Mouse (Mus musculus): ENCODE results near the gene Eno3.

DNA sequence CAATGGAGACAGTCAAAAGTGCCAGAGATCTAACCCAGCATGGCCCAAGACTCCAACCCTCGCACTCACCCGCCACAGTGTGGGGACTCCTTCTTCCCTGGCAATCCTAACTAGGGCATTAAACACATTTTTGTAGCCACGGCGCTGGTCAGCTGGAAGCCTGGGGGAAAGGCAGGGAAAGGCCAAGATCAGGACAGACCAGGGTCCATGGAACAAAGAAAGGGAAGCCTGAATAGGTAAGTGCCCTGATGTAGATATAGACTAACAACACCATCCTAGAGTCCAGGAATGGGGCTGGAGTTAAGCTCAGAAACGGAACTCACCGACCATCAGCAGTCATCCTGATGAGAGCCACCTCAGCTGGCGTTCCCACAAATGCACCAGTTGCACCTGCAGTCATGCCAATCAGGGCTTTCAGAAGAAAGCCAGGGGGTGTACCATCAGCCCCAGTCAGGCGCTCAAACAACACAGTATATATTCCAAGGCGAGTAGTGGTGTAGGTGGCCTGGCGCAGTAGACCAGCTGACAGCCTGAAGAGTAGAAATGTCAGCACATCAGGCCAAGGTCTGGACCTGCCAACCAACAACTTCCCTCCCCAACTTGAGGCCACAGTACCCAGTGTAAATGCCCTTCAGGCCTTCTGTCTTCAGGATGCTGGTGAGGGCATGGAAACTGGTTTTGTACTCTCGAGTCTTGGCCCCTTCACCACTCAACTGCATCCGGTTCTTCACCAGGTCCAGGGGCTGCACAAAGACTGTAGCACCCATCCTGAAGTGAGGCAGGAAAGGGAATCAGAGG is 11.3 kb upstream of the Eno3 start:
- TF ChIP-seq CTCF (IDR thresholded peaks at IDR 0.05; ENCODE audit: low read depth, low read length) = no peak
- TF ChIP-seq POLR2AphosphoS5 (IDR thresholded peaks at IDR 0.05; ENCODE audit: insufficient replicate concordance, low read depth, low read length) = no peak

Data from G1E (cell line).